Mouse (Mus musculus) layer of hippocampus, postnatal 36 days (tissue): Measurements from ENCODE around the gene Dcaf4. TPM values are rescaled to one million over a fixed set of nuclear protein-coding genes. Genes with fewer than 3 reads are reported as not detected.

Source experiments
- DNase-seq, 2 experiments: peaks; one replicate each; pipeline ENCODE4 v3.0.0; 2022
- total RNA-seq, 2 experiments: library from RNA; stranded (reverse); gene quantifications; 2 replicates each; pipeline ENCODE4 v1.2.3; 2021

Dcaf4 gene
- total RNA-seq, 2 experiments from 2014 or later, result 26.4 to 32.1 TPM

- DNase-seq, result no peak
These were observed 23.9 kb upstream of the Dcaf4 start for GRCm38 (mm10) chr12:83496336-83496735.

GRCm38 (mm10) chr12:83496736-83497135 is 23.5 kb upstream of the Dcaf4 start:
- DNase-seq, result no peak

- DNase-seq, result no peak
These were observed 22.3 kb upstream of the Dcaf4 start for GRCm38 (mm10) chr12:83497959-83498358.

GRCm38 (mm10) chr12:83499256-83499655 is 21.0 kb upstream of the Dcaf4 start:
- DNase-seq, result no peak

GRCm38 (mm10) chr12:83502190-83502589 is 18.1 kb upstream of the Dcaf4 start:
- DNase-seq, result peak; percentile 21 to 62

GRCm38 (mm10) chr12:83506543-83506942 is 13.7 kb upstream of the Dcaf4 start:
- no peak for DNase-seq

- DNase-seq, result no peak
These were observed 9.7 kb upstream of the Dcaf4 start for GRCm38 (mm10) chr12:83510586-83510985.

- no peak for DNase-seq
These were observed 7.5 kb upstream of the Dcaf4 start for GRCm38 (mm10) chr12:83512783-83513182.

GRCm38 (mm10) chr12:83513185-83513584 is 7.1 kb upstream of the Dcaf4 start:
- DNase-seq, result no peak

- no peak for DNase-seq
These were observed 6.0 kb upstream of the Dcaf4 start for GRCm38 (mm10) chr12:83514216-83514615.

GRCm38 (mm10) chr12:83517580-83517979 is 2.7 kb upstream of the Dcaf4 start:
- no peak for DNase-seq

- no peak for DNase-seq
These were observed 817 bp downstream of the Dcaf4 start for GRCm38 (mm10) chr12:83521083-83521482.

GRCm38 (mm10) chr12:83523056-83523455 is 2.8 kb downstream of the Dcaf4 start:
- DNase-seq, result no peak

GRCm38 (mm10) chr12:83523892-83524291 is 3.6 kb downstream of the Dcaf4 start:
- DNase-seq, result no peak

GRCm38 (mm10) chr12:83524329-83524728 is 4.1 kb downstream of the Dcaf4 start:
- DNase-seq, result no peak

GRCm38 (mm10) chr12:83525822-83526544 is 5.7 kb downstream of the Dcaf4 start:
- no peak for DNase-seq

GRCm38 (mm10) chr12:83527816-83528215 is 7.5 kb downstream of the Dcaf4 start:
- no peak for DNase-seq

GRCm38 (mm10) chr12:83528665-83529064 is 8.4 kb downstream of the Dcaf4 start:
- no peak for DNase-seq

GRCm38 (mm10) chr12:83531992-83532391 is 11.7 kb downstream of the Dcaf4 start:
- DNase-seq, result no peak

GRCm38 (mm10) chr12:83532966-83533365 is 12.7 kb downstream of the Dcaf4 start:
- no peak for DNase-seq

- no peak for DNase-seq
These were observed 13.9 kb downstream of the Dcaf4 start for GRCm38 (mm10) chr12:83534190-83534589.

GRCm38 (mm10) chr12:83535428-83535827 is 15.2 kb downstream of the Dcaf4 start:
- no peak for DNase-seq

GRCm38 (mm10) chr12:83536039-83536438 is 15.8 kb downstream of the Dcaf4 start:
- DNase-seq, result no peak

GRCm38 (mm10) chr12:83543997-83544396 is 23.7 kb downstream of the Dcaf4 start:
- no peak for DNase-seq

GRCm38 (mm10) chr12:83544791-83545190 is 24.5 kb downstream of the Dcaf4 start:
- no peak for DNase-seq
